In the genomic region with DNA sequence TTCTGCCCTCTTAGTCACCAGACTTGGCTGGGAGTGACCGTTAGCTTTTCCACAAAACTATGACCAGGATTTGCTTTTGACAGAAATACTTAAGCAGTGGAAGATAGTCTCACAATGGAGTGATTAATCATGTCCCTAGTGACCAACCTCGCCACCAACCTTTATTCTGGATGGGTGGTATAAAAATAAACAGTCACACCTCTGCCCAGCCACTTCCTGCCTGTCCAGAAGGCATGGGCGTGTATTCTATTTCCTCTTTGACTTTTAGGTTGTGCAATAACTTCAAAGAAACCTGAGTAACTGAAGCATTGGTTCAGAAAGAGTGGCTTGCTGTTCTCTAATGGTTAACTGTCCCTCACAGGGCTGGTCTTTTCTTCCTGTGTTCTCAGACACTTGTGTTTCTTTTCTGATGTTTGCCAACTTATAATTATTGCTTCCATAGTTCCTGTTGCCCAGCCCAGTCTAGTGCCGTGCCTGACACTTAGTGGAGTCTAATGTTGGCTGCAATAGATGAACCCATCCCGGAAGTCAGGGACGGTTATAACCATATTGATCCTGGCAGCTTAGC, we compare ENCODE assay signal across 12 mouse cellular contexts. TPM values are rescaled to one million over a fixed set of nuclear protein-coding genes. Genes with fewer than 3 reads are reported as not detected.
A peak's percentile ranks its signal among the peaks of the same experiment; 100 is the strongest.
DNase-seq lines count a peak whose midpoint lies in the region; ATAC-seq and TF ChIP-seq lines count a peak whose summit lies in the region.
"Had no signal": no experiment of that assay in that cellular context is flagged by ENCODE, and none has a peak within 500 bp of the region (broad histone marks: within the 10 kb centered on the region; RNA-seq: fewer than 3 reads in every experiment).

No protein-coding gene starts in this region.

- no peaks in the 10 kb centered on the region for H3K27me3 ChIP-seq in liver, adult 2 months (ENCODE audit: control insufficient read depth, insufficient read depth, low read length)
- H3K27me3 ChIP-seq in liver, embryonic 11.5 days (replicated peaks; ENCODE audit: control insufficient read depth, insufficient read depth, low read length), result no peaks in the 10 kb centered on the region

- no peaks in the 10 kb centered on the region for H3K79me2 ChIP-seq in liver, adult 2 months (ENCODE audit: control insufficient read depth, insufficient read depth, low read length)

- no peak for TF ChIP-seq CTCF in liver, adult 2 months (IDR thresholded peaks at IDR 0.05; ENCODE audit: low read depth, low read length)
- TF ChIP-seq CTCF in bone marrow, adult 2 months (IDR thresholded peaks at IDR 0.05; ENCODE audit: control insufficient read depth, insufficient read depth, low read length), result no peak

- 7% methylated on average over 6 of the region's 6 CpGs for WGBS in liver, adult 2 months
- 40% methylated on average over 6 of the region's 6 CpGs for WGBS in liver, embryonic 11.5 days
- WGBS in bone marrow, adult 2 months, result 9% methylated on average over 6 of the region's 6 CpGs

- no peak overlapping the region for H3K9ac ChIP-seq in liver, adult 2 months (ENCODE audit: low read depth, low read length)
- H3K9ac ChIP-seq in liver, embryonic 11.5 days (ENCODE audit: low read depth, low read length), result no peak overlapping the region
- H3K9ac ChIP-seq: hindbrain, embryonic 14.5 days had no signal

- no peak overlapping the region for H3K4me3 ChIP-seq in liver, adult 2 months (ENCODE audit: insufficient read depth, low read depth, low read length)
- H3K4me3 ChIP-seq in liver, embryonic 11.5 days (ENCODE audit: low read depth, low read length), result no peak overlapping the region
- no peak overlapping the region for H3K4me3 ChIP-seq in bone marrow, adult 2 months (replicated peaks; ENCODE audit: control insufficient read depth, low read depth, low read length)

- TF ChIP-seq POLR2A in liver, adult 2 months (IDR thresholded peaks at IDR 0.05; ENCODE audit: extremely low read depth, insufficient read depth, low read length), result no peak
- TF ChIP-seq POLR2A in bone marrow, adult 2 months (IDR thresholded peaks at IDR 0.05; ENCODE audit: borderline replicate concordance, control insufficient read depth, low read depth, low read length), result no peak

- no peak overlapping the region for H3K4me2 ChIP-seq in liver, embryonic 11.5 days
- H3K4me2 ChIP-seq: hindbrain, embryonic 14.5 days had no signal

- H3K9me3 ChIP-seq in liver, embryonic 11.5 days (ENCODE audit: control insufficient read depth, low read length), result no peaks in the 10 kb centered on the region

- peaks cover 11% of the 10 kb centered on the region for H3K4me1 ChIP-seq in liver, adult 2 months (ENCODE audit: control insufficient read depth, insufficient read depth, low read length)
- peaks cover 8% of the 10 kb centered on the region; the same call in 1 of the 2 replicates for H3K4me1 ChIP-seq in liver, embryonic 11.5 days (replicated peaks; ENCODE audit: control insufficient read depth, insufficient read depth, low read length)
- peaks cover 9% of the 10 kb centered on the region for H3K4me1 ChIP-seq in bone marrow, adult 2 months (ENCODE audit: control insufficient read depth, insufficient read depth, low read length)

- DNase-seq in liver, adult 2 months (ENCODE audit: extremely low read depth, low read depth, low spot score), result peak; percentile 83
- DNase-seq in liver, embryonic 11.5 days (ENCODE audit: low spot score), result no peak
- peak; percentile 27 to 40 for DNase-seq in kidney, postnatal 25 days
- DNase-seq in embryo, embryonic 11 days, result no peak
- no peak for DNase-seq in left cerebral cortex, adult 8-10 months (ENCODE audit: low spot score in 2 of 2)
- DNase-seq in urinary bladder, adult 2 months (ENCODE audit: low spot score), result no peak
- DNase-seq: cerebellum, adult 9-11 months; midbrain, embryonic 14.5 days; right cerebral cortex, adult 18-20 months had no signal

- H3K36me3 ChIP-seq in liver, adult 2 months (ENCODE audit: control insufficient read depth, insufficient read depth, low read length), result no peaks in the 10 kb centered on the region
- H3K36me3 ChIP-seq in liver, embryonic 11.5 days (ENCODE audit: control insufficient read depth, insufficient read depth, low read length), result no peaks in the 10 kb centered on the region

- H3K27ac ChIP-seq in liver, adult 2 months (replicated peaks; ENCODE audit: insufficient read depth, low read depth, low read length), result no peak overlapping the region; the same call in 1 of the 2 replicates
- H3K27ac ChIP-seq in liver, embryonic 11.5 days (ENCODE audit: low read depth, low read length), result no peak overlapping the region
- H3K27ac ChIP-seq in bone marrow, adult 2 months (ENCODE audit: control insufficient read depth, insufficient read depth, low read depth, low read length, poor library complexity), result peak overlapping the region; percentile 40; the same call in 1 of the 2 replicates
- H3K27ac ChIP-seq: hindbrain, embryonic 14.5 days had no signal

- no peak for ATAC-seq in liver, embryonic 11.5 days (replicated peaks; ENCODE audit: low FRiP score)
- ATAC-seq in neutrophil, adult 5-6 weeks (ENCODE audit: extremely low read depth, insufficient number of reproducible peaks, low FRiP score, poor library complexity, severe bottlenecking), result peak; percentile 51

RNA-seq across cellular contexts. Expression of a gene that starts 10.9 kb away (rescaled TPM):
- 14.0 and 16.1 TPM in 2 replicates for total RNA-seq in liver, adult 2 months (2014; rRNA removed)
- 13.0 and 13.5 TPM in 2 replicates for polyA plus RNA-seq in liver, adult 2 months (2012; rRNA removed)
- polyA plus RNA-seq in liver, embryonic 11.5 days (2014; fragmentation: Nextera tagmentation; extraction: Ambion mirVana), result 153 and 159 TPM in 2 replicates
- 98.8 and 211 TPM in 2 replicates for polyA plus RNA-seq in bone marrow, adult 2 months (2011; ENCODE audit: insufficient read depth, insufficient read length, low replicate concordance, missing spikeins)
- 697 and 703 TPM in 2 replicates for total RNA-seq in neutrophil, adult 5-6 weeks (2017)
- total RNA-seq in left cerebral cortex, adult 8-10 months (2022), result 10 to 100 TPM; 12.3 to 16.1 (median 14.6) TPM
- 536 and 671 TPM in 2 replicates for polyA plus RNA-seq in urinary bladder, adult 2 months (2012; rRNA removed)

RNA-seq across cellular contexts. Expression of a gene that starts 44.8 kb away (rescaled TPM):
- total RNA-seq in liver, adult 2 months (2014; rRNA removed), result 12.3 and 13.0 TPM in 2 replicates
- 1.7 and 2.0 TPM in 2 replicates for polyA plus RNA-seq in liver, adult 2 months (2012; rRNA removed)
- polyA plus RNA-seq in liver, embryonic 11.5 days (2014; fragmentation: Nextera tagmentation; extraction: Ambion mirVana), result 23.1 and 24.9 TPM in 2 replicates
- polyA plus RNA-seq in bone marrow, adult 2 months (2011; ENCODE audit: insufficient read depth, insufficient read length, low replicate concordance, missing spikeins), result 4.9 and 6.4 TPM in 2 replicates
- total RNA-seq in neutrophil, adult 5-6 weeks (2017), result 26.3 and 27.4 TPM in 2 replicates
- total RNA-seq in left cerebral cortex, adult 8-10 months (2022), result 10 to 100 TPM in 3 of 4 experiments, 1 to 10 TPM in 1; 9.4 to 14.5 (median 11.6) TPM
- polyA plus RNA-seq in urinary bladder, adult 2 months (2012; rRNA removed), result 8.0 and 8.5 TPM in 2 replicates

Comparison
In these comparisons a context has a peak if more than half of its experiments do, and no peak if none do; other contexts are left out.
1. DNase-seq: peak in liver, adult 2 months (single experiment) and kidney, postnatal 25 days (2 of 2); none in liver, embryonic 11.5 days (single experiment), embryo, embryonic 11 days (single experiment), left cerebral cortex, adult 8-10 months (0 of 2) and urinary bladder, adult 2 months (single experiment).